Mouse (Mus musculus) CH12.LX (cell line): ENCODE data around the gene Slc25a45. TPM values are rescaled to one million over a fixed set of nuclear protein-coding genes. Genes with fewer than 3 reads are reported as not detected.
A peak's percentile ranks its signal among the peaks of the same experiment; 100 is the strongest.

ENCODE experiments used
- DNase-seq: peaks from one replicate; pipeline ENCODE4 v3.0.0-alpha.2; 2013; ENCODE audit errors: extremely low read depth
- H3K27ac ChIP-seq: 2 replicates; pipeline ENCODE4 v1.5.1; 2012; ENCODE audit warnings: low read depth, mild to moderate bottlenecking, control low read depth, moderate library complexity; ENCODE audit not compliant: insufficient read depth
- H3K27me3 ChIP-seq: replicated peaks from 2 replicates; pipeline ENCODE3; 2012; ENCODE audit warnings: inconsistent platforms
- H3K36me3 ChIP-seq, 2 experiments: replicated peaks in 1 of 2; 2 replicates each; pipeline versions ENCODE3 to v1.6.1; 2012; ENCODE audit warnings: inconsistent platforms in 1 of 2, low read length in 1 of 2, mild to moderate bottlenecking in 1 of 2, mixed read lengths in 1 of 2, moderate library complexity in 1 of 2; ENCODE audit not compliant: control insufficient read depth in 1 of 2, insufficient read depth in 1 of 2
- H3K4me1 ChIP-seq, 2 experiments: 2 replicates each; pipeline ENCODE4 v1.6.1; 2012; ENCODE audit warnings: inconsistent platforms in 1 of 2, moderate library complexity in 1 of 2; ENCODE audit not compliant: insufficient read depth in 2 of 2, control insufficient read depth in 1 of 2
- H3K4me2 ChIP-seq: 2 replicates; pipeline ENCODE4 v1.6.1; 2012; ENCODE audit warnings: low read depth, mild to moderate bottlenecking, control low read depth; ENCODE audit not compliant: poor library complexity, insufficient read depth, severe bottlenecking
- H3K4me3 ChIP-seq, 3 experiments: fragments of 150-350 bp in 1 of 3; sonication (generic) in 1 of 3; replicated peaks in 1 of 3; 2 replicates each; pipeline versions ENCODE3 to v1.5.1; 2011 to 2012; ENCODE audit warnings: low read depth in 2 of 3, low read length in 2 of 3, mild to moderate bottlenecking in 2 of 3, moderate library complexity in 2 of 3, control low read depth in 1 of 3, improper control_type of control experiment in 1 of 3, inconsistent platforms in 1 of 3, mixed read lengths in 1 of 3; ENCODE audit not compliant: poor library complexity in 1 of 3
- H3K79me2 ChIP-seq: replicated peaks from 2 replicates; pipeline ENCODE4 v1.6.1; 2012; ENCODE audit warnings: mild to moderate bottlenecking, moderate library complexity; ENCODE audit not compliant: control insufficient read depth, poor library complexity, insufficient read depth, severe bottlenecking; ENCODE audit errors: extremely low read depth
- H3K9ac ChIP-seq: 2 replicates; pipeline ENCODE4 v1.6.1; 2012; ENCODE audit warnings: low read depth, mild to moderate bottlenecking, control low read depth, moderate library complexity; ENCODE audit not compliant: insufficient read depth
- H3K9me3 ChIP-seq: replicated peaks from 2 replicates; pipeline ENCODE3; 2012; ENCODE audit warnings: low read length, inconsistent platforms, mixed read lengths
- BHLHE40 ChIP-seq: IDR thresholded peaks from 2 replicates; pipeline ENCODE4 v1.6.1; 2011; ENCODE audit warnings: mild to moderate bottlenecking, low read depth, low read length, improper control_type of control experiment
- CHD2 ChIP-seq: IDR thresholded peaks from 2 replicates; pipeline ENCODE4 v1.6.1; 2011; ENCODE audit warnings: low read length, improper control_type of control experiment
- ELF1 ChIP-seq: IDR thresholded peaks from 2 replicates; pipeline ENCODE4 v1.6.1; 2014; ENCODE audit warnings: low read depth, mild to moderate bottlenecking, inconsistent platforms, low read length, improper control_type of control experiment
- EP300 ChIP-seq: IDR thresholded peaks from 2 replicates; pipeline ENCODE4 v1.6.1; 2011; ENCODE audit warnings: low read length, improper control_type of control experiment
- GABPA ChIP-seq: IDR thresholded peaks from 2 replicates; pipeline ENCODE4 v1.6.1; 2012; ENCODE audit warnings: low read depth, low read length, improper control_type of control experiment, inconsistent platforms; ENCODE audit not compliant: insufficient replicate concordance
- HCFC1 ChIP-seq: IDR thresholded peaks from 2 replicates; pipeline ENCODE4 v1.6.1; 2012; ENCODE audit warnings: low read depth, mild to moderate bottlenecking, inconsistent platforms, low read length, improper control_type of control experiment
- JUND ChIP-seq: conservative IDR thresholded peaks from 2 replicates; pipeline ENCODE4 v1.6.1; 2011; ENCODE audit warnings: low read depth, low read length, improper control_type of control experiment
- KAT2A ChIP-seq: IDR thresholded peaks from 2 replicates; pipeline ENCODE4 v1.6.1; 2012; ENCODE audit warnings: low read length, improper control_type of control experiment, inconsistent platforms; ENCODE audit not compliant: insufficient replicate concordance
- MAFK ChIP-seq: IDR thresholded peaks from 2 replicates; pipeline ENCODE4 v1.6.1; 2011; ENCODE audit warnings: low read length, improper control_type of control experiment; ENCODE audit not compliant: insufficient replicate concordance
- MAX ChIP-seq: IDR thresholded peaks from 2 replicates; pipeline ENCODE4 v1.6.1; 2011; ENCODE audit warnings: low read length, improper control_type of control experiment
- MAZ ChIP-seq: IDR thresholded peaks from 2 replicates; pipeline ENCODE4 v1.6.1; 2012; ENCODE audit warnings: low read depth, mild to moderate bottlenecking, inconsistent platforms, low read length, improper control_type of control experiment, moderate library complexity
- MEF2A ChIP-seq: IDR thresholded peaks from 2 replicates; pipeline ENCODE4 v1.6.1; 2014; ENCODE audit warnings: low read depth, mild to moderate bottlenecking, inconsistent platforms, low read length, improper control_type of control experiment, borderline replicate concordance
- MXI1 ChIP-seq: IDR thresholded peaks from 2 replicates; pipeline ENCODE4 v1.6.1; 2011; ENCODE audit warnings: mild to moderate bottlenecking, low read depth, low read length, improper control_type of control experiment
- MYC ChIP-seq: IDR thresholded peaks from 2 replicates; pipeline ENCODE4 v1.6.1; 2011; ENCODE audit warnings: low read depth, mild to moderate bottlenecking, improper control_type of control experiment, low read length
- NELFE ChIP-seq: IDR thresholded peaks from 2 replicates; pipeline ENCODE4 v1.6.1; 2011; ENCODE audit warnings: low read depth, low read length, improper control_type of control experiment
- PAX5 ChIP-seq: IDR thresholded peaks from 2 replicates; pipeline ENCODE4 v1.6.1; 2012; ENCODE audit warnings: low read length, inconsistent platforms, mixed read lengths
- POLR2A ChIP-seq: IDR thresholded peaks from 2 replicates; pipeline ENCODE4 v1.6.1; 2011; ENCODE audit warnings: low read depth, mild to moderate bottlenecking, improper control_type of control experiment, low read length
- RAD21 ChIP-seq: IDR thresholded peaks from 2 replicates; pipeline ENCODE4 v1.6.1; 2011; ENCODE audit warnings: low read depth, mild to moderate bottlenecking, low read length, improper control_type of control experiment, moderate library complexity
- RCOR1 ChIP-seq: conservative IDR thresholded peaks from 2 replicates; pipeline ENCODE4 v1.6.1; 2012; ENCODE audit warnings: low read depth, mild to moderate bottlenecking, inconsistent platforms, low read length, improper control_type of control experiment
- SMC3 ChIP-seq: IDR thresholded peaks from 2 replicates; pipeline ENCODE4 v1.6.1; 2011; ENCODE audit warnings: low read depth, low read length, improper control_type of control experiment
- TCF12 ChIP-seq: IDR thresholded peaks from 2 replicates; pipeline ENCODE4 v1.6.1; 2014; ENCODE audit warnings: low read depth, mild to moderate bottlenecking, inconsistent platforms, low read length, improper control_type of control experiment
- USF2 ChIP-seq: conservative IDR thresholded peaks from 2 replicates; pipeline ENCODE4 v1.6.1; 2011; ENCODE audit warnings: low read depth, low read length, improper control_type of control experiment
- ZKSCAN1 ChIP-seq: IDR thresholded peaks from 2 replicates; pipeline ENCODE4 v1.6.1; 2012; ENCODE audit warnings: low read depth, inconsistent platforms, low read length, improper control_type of control experiment, borderline replicate concordance
- ZMIZ1 ChIP-seq: IDR thresholded peaks from 2 replicates; pipeline ENCODE4 v1.6.1; 2012; ENCODE audit warnings: low read depth, mild to moderate bottlenecking, inconsistent platforms, low read length, improper control_type of control experiment
- ZNF384 ChIP-seq: IDR thresholded peaks from 2 replicates; pipeline ENCODE4 v1.6.1; 2012; ENCODE audit warnings: low read depth, low read length, improper control_type of control experiment, inconsistent platforms
- dilution Hi-C: fragments of 300-500 bp; cut with MboI; formaldehyde crosslinking; loops from 2 replicates; pipeline ENCODE4 v1.14.3; 2020; ENCODE audit warnings: low sequenced_read_pairs; ENCODE audit not compliant: extremely low pct_unique_long_range_greater_than_20kb, extremely low pct_ligation_motif_present
- in situ Hi-C: fragments of 300-500 bp; cut with MboI; formaldehyde crosslinking; loops from 3 replicates; pipeline ENCODE4 v1.14.3; 2019; ENCODE audit warnings: low sequenced_read_pairs, low pct_ligation_motif_present, low pct_unique_long_range_greater_than_20kb, mixed read lengths
- polyA plus RNA-seq: library from polyadenylated mRNA; unstranded; fragments of >175 nt; gene quantifications from 2 replicates; pipeline ENCODE4 v1.2.1, GENCODE M21; 2012; ENCODE audit warnings: low read depth; ENCODE audit not compliant: insufficient read length
- total RNA-seq, 2 experiments: library from RNA; depleted of rRNA; stranded (reverse); fragments of 300-350 nt in 1 of 2; fragments of >200 nt in 1 of 2; gene quantifications; 2 replicates each; pipeline ENCODE4 v1.2.3; 2012 to 2014

Gene Slc25a45
- total and polyA plus RNA-seq, 3 experiments = 22.7 to 33.0 (median 23.1) TPM

DNA sequence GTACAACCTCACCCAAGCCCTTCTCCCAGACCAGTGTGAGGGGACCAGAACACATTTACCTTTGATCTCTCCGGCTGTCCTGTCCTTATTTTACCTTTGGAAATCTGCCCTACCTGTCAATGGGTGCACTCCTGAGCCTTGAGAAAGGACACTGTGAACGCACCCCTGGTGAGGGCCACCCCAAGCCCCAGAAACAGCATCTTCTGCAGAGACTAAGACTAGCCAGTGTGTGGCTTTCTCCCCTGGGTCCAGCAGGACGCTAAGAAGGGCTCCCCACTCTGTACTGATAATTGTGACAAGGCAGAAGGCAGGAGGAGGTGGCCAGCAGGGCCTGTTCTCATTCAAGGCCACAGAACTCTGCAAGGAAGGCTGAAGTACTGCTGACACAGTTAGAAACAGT lies 1.3 kb downstream of the Slc25a45 start:
- Histone ChIP-seq H3K4me3 (peak overlapping the region in 1 of 3 experiments; percentile 57), H3K9me3 (no peaks in the 10 kb centered on the region), H3K9ac (peak overlapping the region; percentile 50; the same call in 1 of the 2 replicates), H3K79me2 (peaks cover 4% of the 10 kb centered on the region; the same call in 1 of the 2 replicates), H3K4me2 (0 out of 2 replicates have a peak overlapping the region, but pooled peaks have one; percentile 4), H3K4me1 (peaks cover 14 to 45% of the 10 kb centered on the region in 2 experiments), H3K27ac (no peak overlapping the region), H3K27me3 (no peaks in the 10 kb centered on the region), H3K36me3 (peaks cover 24 to 42% of the 10 kb centered on the region in 2 experiments)
- dilution Hi-C loops = no loop called here
- TF ChIP-seq SMC3 = no peak
- no peak for TF ChIP-seq NELFE
- TF ChIP-seq MYC = no peak
- TF ChIP-seq GABPA = no peak
- TF ChIP-seq ZKSCAN1 = no peak
- TF ChIP-seq MAX = no peak
- no peak for TF ChIP-seq BHLHE40
- no peak for TF ChIP-seq ELF1
- no peak for TF ChIP-seq RAD21
- no peak for TF ChIP-seq JUND
- no peak for TF ChIP-seq TCF12
- no peak for TF ChIP-seq HCFC1
- DNase-seq = no peak
- in situ Hi-C loops = loop anchor here (5.0 kb wide), 1 partner anchor 92 kb away; no protein-coding TSS in a partner anchor

DNA sequence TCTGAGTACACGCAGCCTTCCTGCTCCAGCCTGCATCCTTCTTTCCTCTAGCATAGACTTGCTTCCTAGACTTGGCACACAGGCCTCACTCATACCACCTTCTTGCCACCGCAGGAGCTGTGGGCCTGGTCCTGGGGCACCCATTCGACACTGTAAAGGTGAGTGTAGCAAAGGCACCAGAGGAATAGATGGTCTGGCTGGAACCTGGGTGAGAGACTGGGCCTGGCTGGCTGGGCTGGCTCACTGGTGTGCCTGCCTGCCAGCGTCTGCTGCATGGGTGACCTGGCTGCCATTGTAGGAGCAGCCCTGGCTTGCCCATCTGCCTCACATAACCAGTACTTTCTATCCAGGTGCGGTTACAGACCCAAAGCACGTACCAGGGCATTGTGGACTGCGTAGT lies 2.1 kb downstream of the Slc25a45 start:
- H3K4me3 ChIP-seq = no peak overlapping the region
- peaks cover 26 to 51% of the 10 kb centered on the region in 2 experiments for H3K36me3 ChIP-seq
- no peak overlapping the region for H3K27ac ChIP-seq

GRCm38 (mm10) chr19:5881155-5881554 lies 3.5 kb downstream of the Slc25a45 start:
- H3K4me3 ChIP-seq = no peak overlapping the region
- peaks cover 35 to 64% of the 10 kb centered on the region in 2 experiments for H3K36me3 ChIP-seq
- no peak overlapping the region for H3K9ac ChIP-seq
- no peak for DNase-seq
- in situ Hi-C loops = no loop called here
- no peak overlapping the region for H3K4me2 ChIP-seq
- H3K27me3 ChIP-seq = no peaks in the 10 kb centered on the region
- no peaks in the 10 kb centered on the region for H3K9me3 ChIP-seq
- no peaks in the 10 kb centered on the region for H3K79me2 ChIP-seq
- no peak overlapping the region for H3K27ac ChIP-seq
- peaks cover 9 to 31% of the 10 kb centered on the region in 2 experiments for H3K4me1 ChIP-seq
- dilution Hi-C loops = no loop called here
- TF ChIP-seq MAFK (no peak), NELFE (no peak), EP300 (no peak), PAX5 (no peak), BHLHE40 (no peak), ZMIZ1 (no peak), MEF2A (no peak), TCF12 (no peak), RCOR1 (no peak), POLR2A (no peak), ELF1 (no peak), GABPA (no peak), MXI1 (no peak), RAD21 (no peak), KAT2A (no peak), MAZ (no peak), HCFC1 (no peak), ZNF384 (no peak)

More for the DNA sequence above, 2.1 kb downstream of the Slc25a45 start:
- Histone ChIP-seq H3K9me3 (no peaks in the 10 kb centered on the region), H3K9ac (no peak overlapping the region), H3K4me1 (peaks cover 13 to 40% of the 10 kb centered on the region in 2 experiments), H3K79me2 (no peaks in the 10 kb centered on the region), H3K4me2 (no peak overlapping the region), H3K27me3 (no peaks in the 10 kb centered on the region)
- in situ Hi-C loops = loop anchor here (5.0 kb wide), 1 partner anchor 92 kb away; no protein-coding TSS in a partner anchor
- TF ChIP-seq BHLHE40 (no peak), USF2 (no peak), POLR2A (no peak), CHD2 (no peak)
- dilution Hi-C loops = no loop called here
- DNase-seq = no peak
